Comparison of ENCODE assay signal across 8 mouse cellular contexts in genomic region chr11:58846919-58847461, GRCm38 (mm10). TPM values are rescaled to one million over a fixed set of nuclear protein-coding genes. Genes with fewer than 3 reads are reported as not detected.
DNase-seq lines count a peak whose midpoint lies in the region; ATAC-seq and TF ChIP-seq lines count a peak whose summit lies in the region.

Gene Gm12258, plus strand, starts transcription at chr11:58847158.

- H3K4me3 ChIP-seq in heart, embryonic 12.5 days, result peak within 1 kb of the TSS; percentile 95
- H3K4me3 ChIP-seq in kidney, postnatal 0 days (replicated peaks; ENCODE audit: low read depth, low read length), result peak within 1 kb of the TSS; percentile 56
- H3K4me3 ChIP-seq in liver, embryonic 11.5 days (ENCODE audit: low read depth, low read length), result peak within 1 kb of the TSS; percentile 82
- H3K4me3 ChIP-seq in stomach, embryonic 14.5 days (ENCODE audit: low read depth, low read length), result peak within 1 kb of the TSS; percentile 66

- H3K9me3 ChIP-seq in heart, embryonic 12.5 days (replicated peaks), result 0 out of 2 replicates have a peak, but pooled peaks cover 3% of the 10 kb centered on the region
- no peaks in the 10 kb centered on the region for H3K9me3 ChIP-seq in kidney, postnatal 0 days (replicated peaks; ENCODE audit: low read length)
- no peaks in the 10 kb centered on the region for H3K9me3 ChIP-seq in liver, embryonic 11.5 days (ENCODE audit: control insufficient read depth, low read length)
- H3K9me3 ChIP-seq in stomach, embryonic 14.5 days (ENCODE audit: control insufficient read depth, low read depth, low read length), result no peaks in the 10 kb centered on the region

- no peak for TF ChIP-seq CTCF in kidney, postnatal 0 days (IDR thresholded peaks at IDR 0.05; ENCODE audit: low read depth)

- under 1% methylated on average over 24 of the region's 24 CpGs for WGBS in heart, embryonic 12.5 days
- under 1% methylated on average over 24 of the region's 24 CpGs for WGBS in kidney, postnatal 0 days
- WGBS in liver, embryonic 11.5 days, result under 1% methylated on average over 24 of the region's 24 CpGs
- under 1% methylated on average over 24 of the region's 24 CpGs for WGBS in stomach, embryonic 14.5 days

- H3K9ac ChIP-seq in heart, embryonic 12.5 days, result peak within 1 kb of the TSS; percentile 89
- peak within 1 kb of the TSS; percentile 71 for H3K9ac ChIP-seq in kidney, postnatal 0 days (ENCODE audit: low read depth, low read length)
- peak within 1 kb of the TSS; percentile 83 for H3K9ac ChIP-seq in liver, embryonic 11.5 days (ENCODE audit: low read depth, low read length)
- peak within 1 kb of the TSS; percentile 76 for H3K9ac ChIP-seq in stomach, embryonic 14.5 days (replicated peaks; ENCODE audit: low read depth, low read length)

- DNase-seq in CD4-positive helper T cell, adult 2 months (ENCODE audit: low read depth, low spot score), result peak; percentile 97
- DNase-seq in brain, embryonic 18.5 days (ENCODE audit: low read depth, low spot score), result peak; percentile 98
- peak; percentile 97 for DNase-seq in kidney, postnatal 0 days (ENCODE audit: low spot score)
- peak; percentile 82 for DNase-seq in liver, embryonic 11.5 days (ENCODE audit: low spot score)
- peak; percentile 99 for DNase-seq in naive thymus-derived CD4-positive, alpha-beta T cell, adult 2 months (ENCODE audit: low read depth)

- peak; percentile 99 for ATAC-seq in erythroid progenitor cell, adult 5-6 weeks (replicated peaks; ENCODE audit: low FRiP score, poor library complexity, severe bottlenecking)
- peak; percentile 100 for ATAC-seq in heart, embryonic 12.5 days (ENCODE audit: insufficient number of reproducible peaks, low FRiP score)
- peak; percentile 100 for ATAC-seq in kidney, postnatal 0 days (replicated peaks; ENCODE audit: low FRiP score, low read depth)
- peak; percentile 100 for ATAC-seq in liver, embryonic 11.5 days (replicated peaks; ENCODE audit: low FRiP score)
- ATAC-seq in stomach, embryonic 14.5 days (ENCODE audit: insufficient number of reproducible peaks, insufficient read depth, low FRiP score, low read depth), result peak; percentile 100

- no peaks in the 10 kb centered on the region for H3K27me3 ChIP-seq in heart, embryonic 12.5 days (replicated peaks)
- H3K27me3 ChIP-seq in kidney, postnatal 0 days (ENCODE audit: insufficient read depth, low read length), result no peaks in the 10 kb centered on the region
- H3K27me3 ChIP-seq in liver, embryonic 11.5 days (replicated peaks; ENCODE audit: control insufficient read depth, insufficient read depth, low read length), result no peaks in the 10 kb centered on the region
- no peaks in the 10 kb centered on the region for H3K27me3 ChIP-seq in stomach, embryonic 14.5 days (ENCODE audit: control insufficient read depth, insufficient read depth, low read length)

- peak within 1 kb of the TSS; percentile 78 for H3K27ac ChIP-seq in heart, embryonic 12.5 days (ENCODE audit: poor library complexity, severe bottlenecking)
- H3K27ac ChIP-seq in kidney, postnatal 0 days, result peak within 1 kb of the TSS; percentile 40; the same call in 1 of the 2 replicates
- no peak within 1 kb of the TSS for H3K27ac ChIP-seq in liver, embryonic 11.5 days (ENCODE audit: low read depth, low read length)
- H3K27ac ChIP-seq in stomach, embryonic 14.5 days (ENCODE audit: low read length), result no peak within 1 kb of the TSS

- H3K4me2 ChIP-seq in heart, embryonic 12.5 days, result peak within 1 kb of the TSS; percentile 91
- peak within 1 kb of the TSS; percentile 78 for H3K4me2 ChIP-seq in kidney, postnatal 0 days (ENCODE audit: low read length)
- H3K4me2 ChIP-seq in liver, embryonic 11.5 days, result peak within 1 kb of the TSS; percentile 88
- peak within 1 kb of the TSS; percentile 60 for H3K4me2 ChIP-seq in stomach, embryonic 14.5 days (replicated peaks; ENCODE audit: low read depth, low read length)

- peaks cover 19% of the 10 kb centered on the region for H3K36me3 ChIP-seq in heart, embryonic 12.5 days
- H3K36me3 ChIP-seq in kidney, postnatal 0 days (ENCODE audit: insufficient read depth, low read length), result peaks cover 16% of the 10 kb centered on the region; the same call in 1 of the 2 replicates
- H3K36me3 ChIP-seq in liver, embryonic 11.5 days (ENCODE audit: control insufficient read depth, insufficient read depth, low read length), result peaks cover 6% of the 10 kb centered on the region; the same call in 1 of the 2 replicates
- H3K36me3 ChIP-seq in stomach, embryonic 14.5 days (ENCODE audit: control insufficient read depth, insufficient read depth, low read length), result peaks cover 5% of the 10 kb centered on the region

- peaks cover 7% of the 10 kb centered on the region for H3K4me1 ChIP-seq in heart, embryonic 12.5 days (replicated peaks)
- H3K4me1 ChIP-seq in kidney, postnatal 0 days (replicated peaks; ENCODE audit: insufficient read depth, low read length), result no peaks in the 10 kb centered on the region
- H3K4me1 ChIP-seq in liver, embryonic 11.5 days (replicated peaks; ENCODE audit: control insufficient read depth, insufficient read depth, low read length), result peaks cover 5% of the 10 kb centered on the region
- peaks cover 4% of the 10 kb centered on the region for H3K4me1 ChIP-seq in stomach, embryonic 14.5 days (ENCODE audit: control insufficient read depth, insufficient read depth, low read length)

RNA-seq across cellular contexts. Expression of gene Gm12258, which starts in this region (rescaled TPM):
- total RNA-seq in erythroid progenitor cell, adult 5-6 weeks (2015; ENCODE audit: low replicate concordance), result 11.5 and 13.4 TPM in 2 replicates
- total RNA-seq in erythroid progenitor cell, adult 5-6 weeks (2017; ENCODE audit: low replicate concordance), result 11.0 and 32.9 TPM in 2 replicates
- polyA plus RNA-seq in heart, embryonic 12.5 days (2016; fragmentation: Nextera tagmentation; extraction: Ambion mirVana), result 4.6 and 5.4 TPM in 2 replicates
- polyA plus RNA-seq in kidney, postnatal 0 days (2015; fragmentation: Nextera tagmentation; extraction: Ambion mirVana), result 5.5 and 6.1 TPM in 2 replicates
- 4.3 and 5.2 TPM in 2 replicates for polyA plus RNA-seq in liver, embryonic 11.5 days (2014; fragmentation: Nextera tagmentation; extraction: Ambion mirVana)
- 11.4 and 12.4 TPM in 2 replicates for polyA plus RNA-seq in stomach, embryonic 14.5 days (2014; fragmentation: Nextera tagmentation; extraction: Ambion mirVana)

Comparison
In these comparisons a context has a peak if more than half of its experiments do, and no peak if none do; other contexts are left out.
1. H3K27ac ChIP-seq: peak in heart, embryonic 12.5 days (single experiment) and kidney, postnatal 0 days (single experiment); none in liver, embryonic 11.5 days (single experiment) and stomach, embryonic 14.5 days (single experiment).
2. Peak in every context shown above with its lines, with median percentiles within 50 percentile points of each other: DNase-seq, ATAC-seq, H3K4me2 ChIP-seq, H3K4me3 ChIP-seq and H3K9ac ChIP-seq.